18 mouse cellular contexts compared by ENCODE assay signal in genomic region chr6:15730666-15731065, GRCm38 (mm10). TPM values are rescaled to one million over a fixed set of nuclear protein-coding genes. Genes with fewer than 3 reads are reported as not detected.
A peak's percentile ranks its signal among the peaks of the same experiment; 100 is the strongest.
DNase-seq lines count a peak whose midpoint lies in the region; ATAC-seq and TF ChIP-seq lines count a peak whose summit lies in the region.
"Had no signal": no experiment of that assay in that cellular context is flagged by ENCODE, and none has a peak within 500 bp of the region (broad histone marks: within the 10 kb centered on the region; RNA-seq: fewer than 3 reads in every experiment).

No protein-coding gene starts in this region.

- no peaks in the 10 kb centered on the region for H3K27me3 ChIP-seq in heart, embryonic 13.5 days (replicated peaks)
- no peaks in the 10 kb centered on the region for H3K27me3 ChIP-seq in lung, embryonic 14.5 days (ENCODE audit: insufficient read depth, low read length)
- H3K27me3 ChIP-seq in liver, embryonic 11.5 days (replicated peaks; ENCODE audit: control insufficient read depth, insufficient read depth, low read length): no peaks in the 10 kb centered on the region
- H3K27me3 ChIP-seq: embryonic facial prominence, embryonic 12.5 days; hindbrain, embryonic 12.5 days; liver, embryonic 13.5 days; midbrain, embryonic 15.5 days; stomach, embryonic 15.5 days had no signal

- DNase-seq in heart, adult 18-20 months: no peak
- peak; percentile 53 for DNase-seq in lung, embryonic 14.5 days
- DNase-seq in lung, postnatal 10 days: no peak
- DNase-seq in kidney, postnatal 25 days: peak; percentile 34 to 56
- no peak for DNase-seq in liver, embryonic 11.5 days (ENCODE audit: low spot score)
- no peak for DNase-seq in ovary, postnatal 36 days (ENCODE audit: low spot score)
- DNase-seq: adrenal gland, postnatal 36 days; layer of hippocampus, adult 9-11 months; liver, embryonic 13.5 days; spleen, adult 18-20 months had no signal

- no peak overlapping the region for H3K9ac ChIP-seq in heart, embryonic 13.5 days
- no peak overlapping the region for H3K9ac ChIP-seq in lung, embryonic 14.5 days
- no peak overlapping the region for H3K9ac ChIP-seq in liver, embryonic 11.5 days (ENCODE audit: low read depth, low read length)
- H3K9ac ChIP-seq: embryonic facial prominence, embryonic 12.5 days; hindbrain, embryonic 12.5 days; liver, embryonic 13.5 days; midbrain, embryonic 15.5 days; stomach, embryonic 15.5 days had no signal

- no peaks in the 10 kb centered on the region for H3K9me3 ChIP-seq in heart, embryonic 13.5 days
- no peaks in the 10 kb centered on the region for H3K9me3 ChIP-seq in lung, embryonic 14.5 days (ENCODE audit: low read depth, low read length)
- H3K9me3 ChIP-seq in liver, embryonic 11.5 days (ENCODE audit: control insufficient read depth, low read length): no peaks in the 10 kb centered on the region
- H3K9me3 ChIP-seq: embryonic facial prominence, embryonic 12.5 days; forebrain, embryonic 10.5 days; hindbrain, embryonic 12.5 days; liver, embryonic 13.5 days; midbrain, embryonic 15.5 days; stomach, embryonic 15.5 days had no signal

- no peak for ATAC-seq in heart, embryonic 13.5 days (ENCODE audit: extremely low read depth, insufficient number of reproducible peaks, low FRiP score, low TSS enrichment)
- ATAC-seq in lung, embryonic 14.5 days (ENCODE audit: insufficient read depth): no peak
- ATAC-seq in liver, embryonic 11.5 days (replicated peaks; ENCODE audit: low FRiP score): no peak
- ATAC-seq: midbrain, embryonic 15.5 days had no signal

- peak overlapping the region; percentile 40; the same call in 1 of the 2 replicates for H3K27ac ChIP-seq in heart, embryonic 13.5 days (replicated peaks)
- H3K27ac ChIP-seq in lung, embryonic 14.5 days (ENCODE audit: low read depth): no peak overlapping the region
- peak overlapping the region; percentile 85 for H3K27ac ChIP-seq in brown adipose tissue, adult 24 weeks (replicated peaks; ENCODE audit: low read depth, low read length)
- no peak overlapping the region for H3K27ac ChIP-seq in liver, embryonic 11.5 days (ENCODE audit: low read depth, low read length)
- H3K27ac ChIP-seq: embryonic facial prominence, embryonic 12.5 days; forebrain, embryonic 10.5 days; hindbrain, embryonic 12.5 days; liver, embryonic 13.5 days; midbrain, embryonic 15.5 days; stomach, embryonic 15.5 days had no signal

- H3K4me2 ChIP-seq in heart, embryonic 13.5 days: no peak overlapping the region
- H3K4me2 ChIP-seq in lung, embryonic 14.5 days: no peak overlapping the region
- H3K4me2 ChIP-seq in liver, embryonic 11.5 days: no peak overlapping the region
- H3K4me2 ChIP-seq: embryonic facial prominence, embryonic 12.5 days; hindbrain, embryonic 12.5 days; liver, embryonic 13.5 days; midbrain, embryonic 15.5 days; stomach, embryonic 15.5 days had no signal

- no peak overlapping the region for H3K4me3 ChIP-seq in heart, embryonic 13.5 days
- no peak overlapping the region for H3K4me3 ChIP-seq in lung, embryonic 14.5 days (ENCODE audit: low read depth, low read length)
- H3K4me3 ChIP-seq in brown adipose tissue, adult 24 weeks (ENCODE audit: insufficient read depth, low read depth, low read length): no peak overlapping the region
- H3K4me3 ChIP-seq in liver, embryonic 11.5 days (ENCODE audit: low read depth, low read length): no peak overlapping the region
- H3K4me3 ChIP-seq: embryonic facial prominence, embryonic 12.5 days; forebrain, embryonic 10.5 days; hindbrain, embryonic 12.5 days; liver, embryonic 13.5 days; midbrain, embryonic 15.5 days; stomach, embryonic 15.5 days had no signal

- TF ChIP-seq CTCF in lung, embryonic 14.5 days (IDR thresholded peaks at IDR 0.05; ENCODE audit: low read depth): no peak

- no peaks in the 10 kb centered on the region for H3K36me3 ChIP-seq in heart, embryonic 13.5 days
- H3K36me3 ChIP-seq in lung, embryonic 14.5 days (ENCODE audit: insufficient read depth): no peaks in the 10 kb centered on the region
- H3K36me3 ChIP-seq in liver, embryonic 11.5 days (ENCODE audit: control insufficient read depth, insufficient read depth, low read length): no peaks in the 10 kb centered on the region
- H3K36me3 ChIP-seq: embryonic facial prominence, embryonic 12.5 days; forebrain, embryonic 10.5 days; hindbrain, embryonic 12.5 days; liver, embryonic 13.5 days; midbrain, embryonic 15.5 days; stomach, embryonic 15.5 days had no signal

- 59% methylated on average over 4 of the region's 4 CpGs for WGBS in heart, embryonic 13.5 days
- WGBS in lung, embryonic 14.5 days: 51% methylated on average over 4 of the region's 4 CpGs
- WGBS in liver, embryonic 11.5 days: 81% methylated on average over 4 of the region's 4 CpGs

- H3K4me1 ChIP-seq in heart, embryonic 13.5 days: peaks cover 48% of the 10 kb centered on the region
- peaks cover 17% of the 10 kb centered on the region for H3K4me1 ChIP-seq in lung, embryonic 14.5 days (ENCODE audit: insufficient read depth)
- H3K4me1 ChIP-seq in brown adipose tissue, adult 24 weeks (ENCODE audit: control insufficient read depth, insufficient read depth, insufficient read length, low read length): peaks cover 35% of the 10 kb centered on the region
- no peaks in the 10 kb centered on the region for H3K4me1 ChIP-seq in liver, embryonic 11.5 days (replicated peaks; ENCODE audit: control insufficient read depth, insufficient read depth, low read length)
- H3K4me1 ChIP-seq: embryonic facial prominence, embryonic 12.5 days; forebrain, embryonic 10.5 days; hindbrain, embryonic 12.5 days; liver, embryonic 13.5 days; midbrain, embryonic 15.5 days; stomach, embryonic 15.5 days had no signal

RNA-seq across cellular contexts. Expression of gene Mdfic, which starts 10.2 kb away (rescaled TPM):
- 3.8 and 4.3 TPM in 2 replicates for polyA plus RNA-seq in heart, embryonic 13.5 days (2015; fragmentation: Nextera tagmentation; extraction: Ambion mirVana)
- total RNA-seq in heart, adult 18-20 months (2021): 10 to 100 TPM; 15.2 to 17.2 TPM
- polyA plus RNA-seq in lung, embryonic 14.5 days (2014; fragmentation: Nextera tagmentation; extraction: Ambion mirVana): 11.7 and 12.4 TPM in 2 replicates
- 29.4 and 29.9 TPM in 2 replicates for polyA plus RNA-seq in brown adipose tissue, adult 24 weeks (2012; ENCODE audit: insufficient read depth, insufficient read length, missing spikeins)
- 2.7 and 3.0 TPM in 2 replicates for polyA plus RNA-seq in liver, embryonic 11.5 days (2014; fragmentation: Nextera tagmentation; extraction: Ambion mirVana)
- total RNA-seq: MEL had no signal

Comparison
In these comparisons a context has a peak if more than half of its experiments do, and no peak if none do; other contexts are left out.
1. DNase-seq: peak in lung, embryonic 14.5 days (single experiment) and kidney, postnatal 25 days (2 of 2); none in heart, adult 18-20 months (0 of 2), lung, postnatal 10 days (single experiment), liver, embryonic 11.5 days (single experiment) and ovary, postnatal 36 days (single experiment).
2. H3K27ac ChIP-seq: peak in heart, embryonic 13.5 days (single experiment) and brown adipose tissue, adult 24 weeks (single experiment); none in lung, embryonic 14.5 days (single experiment) and liver, embryonic 11.5 days (single experiment).